Mouse (Mus musculus) heart, postnatal 25 days (tissue): ENCODE results near the gene Mau2. TPM values are rescaled to one million over a fixed set of nuclear protein-coding genes. Genes with fewer than 3 reads are reported as not detected.
"Not testable (repeated sequence)": the region's sequence is repeated elsewhere in the genome, so short reads cannot be mapped to it uniquely, and the experiment has no call there.

Experiments
- DNase-seq: peaks from one replicate; pipeline ENCODE4 v3.0.0; 2022; ENCODE audit warnings: low spot score
- intact Hi-C: fragments of 180-260 bp; cut with DNase I; formaldehyde crosslinking; loops from one replicate; pipeline ENCODE4 v1.15.1; 2025
- total RNA-seq, 2 experiments: library from RNA; stranded (reverse); gene quantifications; 2 replicates each; pipeline ENCODE4 v1.2.3; 2021

The Mau2 gene
- 10 to 100 TPM; 34.7 to 35.5 TPM for total RNA-seq

DNA sequence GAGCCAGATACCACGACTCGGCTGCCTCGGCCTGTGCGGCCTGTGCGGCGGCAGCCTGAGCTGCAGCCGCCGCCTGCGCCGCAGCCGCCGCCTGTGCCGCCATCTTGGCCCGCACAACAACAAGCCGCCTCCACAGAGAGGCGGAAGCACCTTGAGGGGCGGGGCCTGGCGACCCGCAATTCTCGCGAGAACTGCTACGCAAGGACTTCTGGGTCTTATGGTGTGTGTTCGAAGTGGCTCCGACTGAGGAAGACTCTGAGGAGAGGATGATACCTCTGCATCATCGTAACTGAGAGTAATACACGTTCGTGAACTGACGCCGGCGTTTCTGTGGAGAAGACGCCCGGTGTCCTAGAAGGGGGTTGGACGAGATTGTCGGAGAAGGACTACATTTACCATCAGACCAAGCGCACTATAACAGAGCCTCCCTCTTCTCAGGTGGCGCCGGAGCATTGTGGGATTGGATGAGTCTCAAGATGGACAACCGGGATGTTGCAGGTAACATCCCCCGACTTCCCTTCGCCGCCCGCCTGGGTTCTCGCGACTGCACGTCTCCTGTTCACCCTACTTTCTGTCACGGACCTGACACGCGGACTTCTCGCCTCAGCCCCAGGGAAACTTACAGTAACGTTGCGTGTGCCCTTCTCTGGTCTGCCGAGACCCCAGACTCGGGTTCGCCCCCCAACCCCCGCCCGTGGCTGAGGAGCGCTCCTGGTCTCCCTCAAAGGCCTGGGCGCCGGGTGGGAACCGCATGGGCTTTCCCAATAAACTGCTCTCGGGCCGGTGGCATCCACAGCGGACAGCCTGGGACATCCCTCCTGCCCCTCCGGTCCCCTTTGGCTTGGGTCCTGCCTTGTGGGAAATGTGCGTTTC is at the start of gene Mau2, which contains the start of gene Sugp1:
Mau2 (minus strand) TSS at position 152 of the 873 bp plus-strand sequence.
Sugp1 (plus strand) TSS at position 231 of the 873 bp plus-strand sequence.
- peak; percentile 92 for DNase-seq
- intact Hi-C loops, result loop anchor here (5.0 kb wide), 1 partner anchor 89 kb away; the partner anchor contains the start of gene Nr2c2ap

DNA sequence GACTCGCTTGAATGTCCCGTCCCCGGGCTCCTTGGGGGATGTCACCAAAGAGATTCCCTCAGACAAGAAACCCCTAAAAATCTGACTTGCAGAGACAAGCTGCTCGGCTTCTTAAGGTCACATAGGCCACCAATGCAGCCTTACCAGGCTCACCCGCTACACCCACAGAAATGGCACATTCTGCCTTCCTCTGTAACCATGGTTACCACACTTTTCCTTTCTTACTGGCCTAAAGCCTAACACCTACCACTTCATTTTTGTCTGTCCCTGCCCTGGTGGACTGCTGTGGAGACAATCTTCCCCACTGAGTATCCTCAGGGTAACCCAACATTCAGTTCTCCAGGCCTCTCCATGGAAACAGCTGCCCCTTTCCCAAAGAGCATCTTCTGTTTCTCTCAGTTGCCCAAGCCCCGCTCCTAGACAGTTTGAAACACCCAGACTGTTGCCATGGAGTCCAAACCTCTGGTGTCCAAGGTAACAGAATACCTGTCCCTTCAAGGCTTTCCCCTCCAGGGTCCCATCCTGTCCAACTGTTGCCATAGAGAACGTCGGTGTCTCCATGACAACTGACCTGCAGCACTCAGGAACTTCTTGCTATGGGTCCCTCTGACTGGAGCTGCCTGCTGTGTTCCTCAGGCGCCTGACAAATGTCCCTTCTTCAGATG is 46.9 kb upstream of the Mau2 start:
- intact Hi-C loops, result loop anchor here (5.0 kb wide), 1 partner anchor 78 kb away; no protein-coding TSS in a partner anchor
- no peak for DNase-seq

DNA sequence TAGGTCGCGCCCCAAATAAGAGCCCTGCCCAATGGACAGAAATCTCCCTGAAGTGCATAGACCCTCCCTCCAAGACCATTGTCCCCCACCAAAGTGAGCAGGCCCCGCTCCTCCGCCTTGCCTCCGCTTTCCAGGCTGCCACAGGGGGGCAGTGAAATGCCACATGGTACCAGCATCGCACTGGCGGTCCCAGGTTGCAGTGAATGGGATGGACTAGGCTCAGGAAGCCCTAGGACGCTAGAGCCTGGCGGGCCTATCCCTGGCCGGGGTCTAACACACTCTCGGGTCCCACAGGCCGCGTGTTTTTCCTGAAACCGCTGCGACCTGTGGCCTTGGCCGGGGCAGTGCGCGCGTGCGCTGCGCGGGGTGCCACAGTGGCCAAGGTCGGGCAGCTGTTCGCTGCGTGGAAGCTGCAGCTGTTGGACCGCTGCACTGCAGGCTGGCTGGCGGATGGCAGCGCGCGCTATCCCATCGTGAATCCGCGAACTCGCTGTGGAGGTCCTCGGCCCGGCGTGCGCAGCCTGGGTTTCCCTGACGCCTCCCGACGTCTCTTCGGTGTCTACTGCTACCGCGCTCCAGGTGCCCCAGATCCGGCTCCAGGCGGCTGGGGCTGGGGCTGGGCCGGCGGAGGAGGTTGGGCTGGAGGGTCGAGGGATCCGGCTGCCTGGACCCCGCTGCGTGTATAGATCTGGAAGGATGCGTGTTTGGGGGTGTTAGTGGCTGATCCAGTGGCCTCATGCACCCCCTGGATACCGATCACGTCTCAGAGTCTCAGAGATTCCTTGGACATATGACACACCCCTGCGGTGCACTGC is 45.5 kb upstream of the Mau2 start:
- intact Hi-C loops, result loop anchor here (2.0 to 5.0 kb wide), 2 partner anchors 79 to 135 kb away; no protein-coding TSS in a partner anchor
- DNase-seq, result no peak

DNA sequence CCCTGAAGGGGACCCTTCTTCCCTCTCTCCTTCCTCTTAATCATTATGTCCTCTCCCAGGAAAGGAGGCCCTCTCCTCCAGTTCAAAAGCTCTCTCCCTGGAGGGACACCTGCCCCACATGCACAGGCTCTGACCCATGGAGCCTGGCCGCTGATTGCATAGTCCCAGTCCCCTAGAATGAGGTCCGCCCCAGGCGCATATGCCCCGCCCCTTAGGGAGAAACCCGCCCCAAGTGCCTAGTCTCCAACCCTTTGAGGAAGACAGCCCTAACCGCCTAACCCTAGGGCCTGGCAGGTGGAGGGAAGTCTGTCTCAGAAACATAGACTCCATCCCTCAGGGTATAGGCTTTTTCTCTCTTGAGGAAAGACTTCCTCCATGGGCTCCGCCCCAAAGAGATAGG is 44.7 kb upstream of the Mau2 start:
- intact Hi-C loops, result loop anchor here (2.0 to 5.0 kb wide), 2 partner anchors 80 to 136 kb away; no protein-coding TSS in a partner anchor
- no peak for DNase-seq

DNA sequence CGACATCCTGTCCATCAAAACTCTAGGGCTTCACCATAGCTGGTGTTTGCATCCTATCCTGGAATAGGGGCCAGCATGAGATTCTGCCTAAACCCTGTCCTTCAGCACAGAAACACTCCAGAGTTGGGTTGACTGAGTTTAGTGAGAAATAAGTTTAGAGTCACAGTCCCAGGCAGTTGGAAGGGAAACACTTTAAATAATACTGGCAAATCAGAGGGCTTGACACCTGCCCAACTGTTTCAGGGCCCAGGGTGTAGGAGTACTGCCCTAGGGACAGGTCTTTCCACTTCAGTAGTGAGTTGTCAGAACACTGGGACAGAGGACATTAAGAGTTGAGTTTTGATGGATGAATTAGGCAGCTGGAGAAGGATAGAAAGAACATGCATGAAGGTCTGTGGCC is 43.6 kb upstream of the Mau2 start:
- DNase-seq, result no peak
- intact Hi-C loops, result loop anchor here (2.0 to 5.0 kb wide), 2 partner anchors 81 to 137 kb away; no protein-coding TSS in a partner anchor

DNA sequence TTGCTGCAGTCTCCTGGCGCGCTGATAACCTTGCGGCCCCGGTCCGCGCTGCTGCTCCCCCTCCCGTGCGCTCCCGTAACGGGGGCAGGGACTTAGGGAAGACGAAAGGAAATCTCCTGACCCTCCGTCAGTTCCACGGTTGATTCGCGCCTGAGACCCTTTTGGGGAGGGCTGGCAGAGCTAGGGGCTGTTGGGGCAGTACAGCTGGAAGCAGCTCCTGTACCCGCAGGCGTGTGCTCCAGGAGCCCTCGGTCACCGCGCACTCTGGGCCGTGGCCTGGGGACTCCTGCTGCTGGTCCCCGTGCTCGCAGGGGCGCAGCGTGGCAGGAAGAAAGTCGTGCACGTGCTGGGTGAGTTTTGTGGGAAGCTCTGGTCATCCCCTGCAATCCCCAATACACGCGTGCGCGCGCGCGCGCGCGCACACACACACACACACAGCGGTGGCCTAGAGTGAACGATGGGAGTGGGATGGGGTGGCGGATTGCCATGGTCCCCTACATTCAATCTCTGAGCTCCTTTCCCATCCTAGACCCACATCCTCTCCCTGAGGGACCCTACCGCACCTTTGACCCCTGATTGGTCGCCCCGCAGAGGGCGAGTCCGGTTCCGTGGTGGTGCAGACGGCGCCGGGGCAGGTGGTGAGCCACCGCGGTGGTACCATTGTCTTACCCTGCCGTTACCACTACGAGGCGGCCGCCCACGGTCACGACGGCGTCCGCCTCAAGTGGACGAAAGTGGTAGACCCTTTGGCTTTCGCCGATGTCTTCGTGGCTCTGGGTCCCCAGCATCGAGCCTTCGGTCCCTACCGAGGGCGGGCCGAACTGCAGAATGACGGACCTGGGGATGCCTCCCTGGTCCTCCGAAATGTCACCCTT is 41.9 kb upstream of the Mau2 start:
- DNase-seq, result no peak
- intact Hi-C loops, result loop anchor here (5.0 kb wide), 1 partner anchor 83 kb away; no protein-coding TSS in a partner anchor

DNA sequence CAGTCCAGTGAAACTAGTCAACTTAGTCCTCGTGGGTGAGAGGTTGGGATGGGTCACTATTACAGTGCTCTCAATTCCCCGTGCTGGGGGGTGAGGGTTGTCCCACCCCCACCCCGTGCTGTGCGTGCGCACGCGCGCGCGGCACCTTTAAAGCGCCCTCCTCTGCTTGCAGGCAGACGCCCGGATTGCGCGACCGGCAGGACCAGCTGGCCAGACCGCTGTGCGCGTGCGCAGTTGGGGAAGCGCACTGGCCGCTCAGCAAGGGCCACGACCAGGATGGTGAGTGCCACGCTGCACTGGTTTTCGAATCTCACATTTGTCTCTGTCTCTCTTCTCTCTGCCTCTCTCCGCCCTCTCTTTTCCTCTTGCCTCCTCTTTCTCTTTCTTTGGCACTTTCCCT is 40.8 kb upstream of the Mau2 start, which contains the start of gene Hapln4:
Hapln4 (plus strand) TSS at position 173 of the 400 bp plus-strand sequence.
- intact Hi-C loops, result no loop called here
- DNase-seq, result no peak

DNA sequence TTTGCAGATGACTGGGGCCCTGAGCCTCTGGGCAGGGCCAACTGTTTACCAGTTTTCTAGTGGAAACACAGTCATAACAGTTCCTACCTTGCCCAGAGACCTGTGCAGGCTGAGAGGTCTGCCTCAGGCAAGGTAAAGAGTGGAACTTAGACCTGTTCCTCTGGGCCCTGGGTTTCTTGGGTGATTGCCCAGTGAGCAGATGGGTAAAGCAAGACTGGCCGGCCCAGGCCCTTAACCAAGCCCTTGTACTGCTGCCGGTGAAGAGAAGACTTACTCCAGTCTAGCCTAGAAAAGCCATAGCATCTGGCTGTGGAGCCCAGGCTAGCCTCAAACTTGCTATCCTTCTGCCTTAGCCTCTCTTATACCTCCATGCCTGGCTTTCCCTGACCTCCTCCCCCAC is 39.4 kb upstream of the Mau2 start:
- intact Hi-C loops, result no loop called here
- no peak for DNase-seq

DNA sequence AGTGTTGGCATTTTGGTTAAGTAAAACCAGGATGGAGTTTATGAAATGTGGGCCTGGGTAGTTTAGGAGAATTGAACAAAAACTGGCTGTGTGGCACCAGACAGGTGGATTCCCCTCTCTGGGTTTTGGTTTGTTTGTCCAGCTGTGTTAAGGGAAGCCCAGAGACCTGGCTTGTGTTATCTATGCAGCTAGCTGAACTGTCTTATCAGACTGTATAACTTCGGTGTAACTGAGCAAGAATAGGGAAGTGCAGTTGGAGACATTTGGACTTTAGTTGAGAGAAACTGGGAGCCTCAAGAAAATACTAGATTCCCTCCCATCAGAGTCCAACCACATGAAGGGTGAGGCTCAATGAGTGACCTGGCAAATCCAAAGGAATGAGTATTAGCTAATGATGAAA is 31.1 kb upstream of the Mau2 start:
- intact Hi-C loops, result no loop called here
- no peak for DNase-seq

DNA sequence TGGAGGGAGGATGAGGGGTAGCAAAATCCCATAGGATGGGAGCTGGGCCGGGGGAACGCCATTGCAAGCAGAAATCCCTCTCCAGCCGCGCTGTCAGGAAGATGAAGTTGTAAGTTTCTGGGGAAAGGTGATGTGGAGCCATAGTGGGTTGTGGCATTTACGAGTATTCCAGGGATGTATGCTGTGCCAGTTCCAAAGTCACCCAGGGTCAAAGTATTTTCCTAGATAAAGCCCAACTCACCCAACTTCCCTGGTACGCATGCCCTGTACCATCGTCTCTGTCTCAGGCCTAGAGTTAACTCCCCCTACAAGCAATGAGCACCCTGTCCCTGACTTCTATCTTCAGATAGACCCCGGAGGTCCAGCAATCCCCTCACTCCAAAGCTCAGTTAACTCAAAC is 30.6 kb upstream of the Mau2 start:
- intact Hi-C loops, result no loop called here
- DNase-seq, result no peak

DNA sequence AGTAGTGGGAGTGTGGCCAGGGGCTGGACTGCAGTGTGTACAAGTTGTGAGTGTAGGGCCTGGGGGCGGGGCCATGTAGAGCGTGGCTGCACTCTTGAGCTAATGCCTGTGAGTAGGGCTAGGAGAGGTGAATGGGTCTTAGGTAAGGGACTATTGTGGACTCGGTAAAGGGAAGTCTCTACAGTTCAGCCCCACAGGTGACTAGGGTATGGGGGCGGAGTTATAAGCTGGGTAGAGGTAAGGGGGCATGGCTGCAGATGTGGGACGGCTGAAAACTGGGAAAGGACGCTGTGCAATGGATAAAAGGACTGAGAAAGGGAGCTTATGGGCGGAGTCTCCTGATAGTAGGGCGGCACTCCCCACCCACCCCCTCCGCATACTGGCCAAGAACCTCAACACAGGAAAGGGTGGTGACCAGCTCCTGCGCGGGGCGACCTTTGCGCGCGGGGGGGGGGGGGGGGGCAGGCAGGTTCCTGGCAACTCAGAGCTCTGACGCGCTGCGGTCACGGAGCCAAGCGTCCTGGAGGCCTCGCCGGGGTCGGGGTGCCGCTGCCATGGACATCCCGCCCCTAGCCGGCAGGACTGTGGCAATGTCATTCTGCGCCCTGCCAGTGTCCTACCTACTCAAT is 30.0 kb upstream of the Mau2 start, which contains the start of gene Tm6sf2:
Tm6sf2 (plus strand) TSS at position 484 of the 629 bp plus-strand sequence.
- DNase-seq, result peak; percentile 10
- intact Hi-C loops, result no loop called here

DNA sequence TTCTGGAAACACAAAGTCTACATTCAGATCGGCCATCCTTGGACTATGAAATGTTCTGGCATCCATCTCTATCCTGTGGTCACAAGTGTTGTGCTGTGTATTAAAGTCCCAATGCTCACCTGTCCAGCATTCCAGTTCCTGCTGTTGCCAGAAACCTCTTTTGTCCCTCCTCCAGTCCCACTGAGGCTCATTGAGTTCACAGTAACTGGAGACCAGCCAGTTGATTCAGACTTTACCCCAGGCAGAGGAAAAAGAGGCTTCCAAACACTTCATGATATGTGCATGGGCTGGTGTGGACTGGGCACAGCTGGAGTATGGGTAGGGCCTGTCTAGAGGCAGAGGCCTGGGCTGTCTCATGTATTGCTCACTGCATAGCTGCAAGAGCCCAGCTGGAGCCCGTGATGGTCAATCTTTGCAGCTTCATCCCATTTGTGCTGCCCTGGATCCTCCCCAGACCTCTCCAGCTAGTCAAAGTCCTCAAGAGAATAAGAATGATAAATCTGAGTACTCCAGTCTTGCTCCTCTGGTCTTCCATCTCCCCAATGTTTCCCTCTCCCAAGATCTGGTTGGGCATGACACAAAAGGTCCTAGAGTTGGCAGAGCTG is 29.4 kb upstream of the Mau2 start:
- intact Hi-C loops, result no loop called here
- no peak for DNase-seq

DNA sequence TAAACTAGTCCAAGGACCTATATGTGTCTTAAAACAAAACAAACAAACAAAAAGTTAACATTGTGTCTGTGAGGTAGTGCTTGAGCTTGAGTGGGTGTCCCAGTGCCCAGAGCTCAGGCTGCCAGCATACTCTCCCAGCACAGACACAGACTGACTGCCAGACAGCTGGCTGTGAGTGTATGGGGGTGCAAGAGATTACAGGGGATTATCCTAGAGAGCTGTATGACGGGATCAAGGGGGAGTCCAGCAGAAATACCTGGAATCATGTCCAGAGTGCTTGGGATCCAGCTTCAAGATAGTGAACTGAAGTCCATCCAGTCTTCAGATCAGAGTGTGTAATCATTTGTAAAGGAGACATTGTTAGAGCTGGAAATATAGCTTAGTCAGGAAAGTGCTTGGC is 15.2 kb upstream of the Mau2 start:
- no peak for DNase-seq
- intact Hi-C loops, result no loop called here

DNA sequence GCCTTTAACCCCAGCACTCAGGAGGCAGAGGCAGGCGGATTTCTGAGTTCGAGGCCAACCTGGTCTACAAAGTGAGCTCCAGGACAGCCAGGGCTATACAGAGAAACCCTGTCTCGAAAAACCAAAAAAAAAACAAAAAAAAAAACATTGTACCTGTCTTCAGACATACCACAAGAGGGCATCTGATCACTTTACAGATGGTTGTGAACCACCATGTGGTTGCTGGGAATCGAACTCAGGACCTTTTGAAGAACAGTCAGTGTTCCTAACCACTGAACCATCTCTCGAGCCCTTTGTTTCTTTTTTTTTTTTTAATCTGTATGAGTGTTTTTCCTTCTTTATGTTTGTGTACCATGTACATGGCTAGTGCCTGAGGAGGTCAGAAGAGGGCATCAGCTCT is 7.9 kb upstream of the Mau2 start:
- DNase-seq, intact Hi-C loops: not testable (repeated sequence)

DNA sequence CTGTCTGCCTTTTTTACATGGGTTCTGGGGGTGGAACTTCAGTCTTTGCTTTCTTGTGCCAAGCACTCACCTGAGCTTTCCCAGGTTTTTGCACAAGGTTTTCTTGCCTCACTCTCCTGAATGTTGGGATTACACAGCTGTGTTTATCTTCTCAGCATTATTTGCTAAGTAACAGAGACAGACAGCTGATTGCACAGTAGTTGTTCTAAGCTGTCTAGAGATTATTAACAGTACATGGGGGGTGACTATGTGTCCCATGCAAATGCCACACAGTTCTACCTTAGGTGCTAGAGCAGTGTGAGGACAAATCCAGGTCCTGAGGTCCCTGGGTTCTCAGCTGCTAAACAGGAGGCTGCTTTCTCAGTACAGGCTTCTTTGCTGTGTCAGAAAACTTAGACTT is 7.1 kb upstream of the Mau2 start:
- no peak for DNase-seq
- intact Hi-C loops, result no loop called here

DNA sequence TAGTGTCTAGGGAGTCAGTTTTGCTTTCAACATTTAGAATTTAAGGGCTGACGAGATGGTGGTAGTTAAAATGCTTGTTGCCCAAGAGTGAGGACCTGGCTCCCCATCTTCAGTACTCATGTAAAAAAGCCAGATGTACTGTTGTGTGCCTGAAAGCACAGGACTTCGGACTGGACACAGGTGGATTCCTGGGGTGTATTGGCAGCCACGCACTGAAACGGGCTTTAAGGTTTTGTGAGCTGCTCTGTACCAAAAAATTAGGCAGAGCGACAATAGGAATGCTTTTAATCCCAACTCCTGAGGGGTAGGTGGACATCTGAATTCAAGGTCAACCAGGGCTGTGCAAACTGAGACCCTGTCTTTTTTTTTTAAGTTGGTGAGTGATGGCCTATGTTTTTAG is 1.5 kb upstream of the Mau2 start:
- intact Hi-C loops, result loop anchor here (5.0 kb wide), 1 partner anchor 88 kb away; the partner anchor contains the start of gene Nr2c2ap
- no peak for DNase-seq

DNA sequence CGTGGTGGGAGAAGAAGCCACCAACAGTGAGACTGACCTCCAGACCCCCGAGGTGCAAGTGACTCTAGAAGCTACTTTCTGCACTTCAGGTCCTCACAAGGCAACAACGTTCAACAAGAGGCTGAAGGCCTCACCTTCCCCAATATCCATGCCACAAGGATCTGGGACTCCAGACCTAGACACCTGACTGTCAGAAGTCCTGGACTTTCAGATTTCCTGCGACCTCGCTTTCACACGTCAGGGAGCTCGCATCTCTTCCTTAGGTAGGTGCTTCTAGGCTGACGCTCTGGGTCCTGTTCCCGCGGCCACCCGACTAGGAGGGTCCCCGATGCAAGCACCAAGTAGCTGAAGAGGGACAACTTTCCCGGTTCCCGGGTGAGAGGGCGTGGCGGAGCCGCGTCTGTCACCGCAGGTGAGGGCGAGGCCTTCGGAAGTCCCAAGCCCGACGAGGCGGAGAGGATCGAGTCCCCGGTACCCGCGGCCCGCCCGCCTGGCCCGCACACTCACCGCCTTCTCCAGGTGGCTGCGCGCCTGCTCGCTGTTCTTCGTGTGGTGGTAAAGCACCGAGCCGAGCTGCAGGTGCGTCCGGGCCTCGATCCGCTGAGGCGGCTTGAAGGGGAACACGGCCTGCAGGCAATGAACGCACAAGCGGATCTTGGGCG is 518 bp downstream of the Mau2 start:
- intact Hi-C loops, result loop anchor here (5.0 kb wide), 1 partner anchor 90 kb away; the partner anchor contains the start of gene Nr2c2ap
- DNase-seq, result peak; percentile 4
